Mouse (Mus musculus): ENCODE data around the gene Gm17949. TPM values are rescaled to one million over a fixed set of nuclear protein-coding genes. Genes with fewer than 3 reads are reported as not detected.
A peak's percentile ranks its signal among the peaks of the same experiment; 100 is the strongest.

Gene Gm17949
- polyA plus RNA-seq, 1 experiment from 2014 or later: 0.68 TPM

DNA sequence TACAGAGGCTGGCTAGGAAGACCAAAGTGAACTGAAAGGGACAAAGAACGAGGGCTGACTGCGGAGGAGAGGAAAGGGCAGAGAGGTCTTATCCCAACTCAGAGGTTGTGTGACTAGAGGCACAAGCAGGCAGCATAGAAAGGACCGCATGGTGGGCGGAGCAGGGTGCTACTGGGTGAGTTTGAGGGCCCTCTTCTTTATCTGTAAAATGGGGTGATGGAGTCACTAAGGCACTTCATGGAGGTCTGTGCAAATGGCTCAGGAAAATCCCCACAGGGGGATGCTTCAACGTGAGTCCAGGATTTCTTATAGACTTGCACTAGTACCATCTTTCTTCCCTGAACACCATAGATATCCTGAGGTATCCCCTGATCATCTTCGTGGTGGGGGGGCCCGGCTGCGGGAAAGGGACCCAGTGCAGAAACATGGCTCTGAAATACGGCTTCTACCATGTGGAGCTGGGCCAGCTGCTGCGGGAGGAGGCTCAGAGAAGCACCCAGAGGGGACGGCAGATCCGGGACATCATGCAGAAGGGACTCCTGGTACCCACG lies 1.1 kb downstream of the Gm17949 start:
- peak overlapping the region; percentile 82; the same call in 1 of the 2 replicates for H3K27ac ChIP-seq (ENCODE audit: low read length)
- no peaks in the 10 kb centered on the region for H3K4me1 ChIP-seq (ENCODE audit: insufficient read depth, low read depth, low read length)
- peak overlapping the region; percentile 60; the same call in 1 of the 2 replicates for H3K9ac ChIP-seq (replicated peaks; ENCODE audit: low read depth)
- DNase-seq (ENCODE audit: low spot score): no peak
- H3K27me3 ChIP-seq (replicated peaks; ENCODE audit: insufficient read depth, low read length): no peaks in the 10 kb centered on the region
- H3K36me3 ChIP-seq (ENCODE audit: insufficient read depth, low read length): no peaks in the 10 kb centered on the region
- H3K9me3 ChIP-seq (ENCODE audit: low read length): no peaks in the 10 kb centered on the region
- H3K4me2 ChIP-seq (replicated peaks; ENCODE audit: low read depth, low read length): peak overlapping the region; percentile 74; the same call in 1 of the 2 replicates
- no peak for TF ChIP-seq EP300 (IDR thresholded peaks at IDR 0.05)
- no peak for TF ChIP-seq CTCF (IDR thresholded peaks at IDR 0.05)
- 60% methylated on average over 13 of the region's 13 CpGs for WGBS
- peak overlapping the region; percentile 68; the same call in 1 of the 2 replicates for H3K4me3 ChIP-seq (ENCODE audit: low read depth, low read length)
- ATAC-seq: no peak

DNA sequence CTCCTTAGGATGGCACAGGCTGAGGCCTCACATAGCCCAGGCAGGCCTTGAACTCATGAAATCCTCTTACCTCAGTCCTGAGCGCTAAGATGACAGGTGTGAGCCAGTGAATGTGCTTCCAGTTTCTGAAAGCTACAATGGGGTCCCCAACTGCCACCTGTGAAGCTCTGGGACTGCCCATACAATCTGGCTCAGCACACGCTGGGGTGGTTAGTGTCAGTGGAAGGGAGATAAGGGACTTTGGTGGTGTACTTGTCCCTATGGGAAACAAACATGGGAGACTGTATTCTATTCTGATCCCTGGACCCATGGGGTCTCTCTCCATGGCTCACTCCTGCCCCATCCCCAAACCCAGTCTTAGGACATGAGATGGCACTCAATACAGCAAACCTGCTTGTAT lies 8.4 kb downstream of the Gm17949 start:
- ATAC-seq (no peak), DNase-seq (ENCODE audit: low spot score) (no peak)
- H3K9me3 ChIP-seq (ENCODE audit: low read length): no peaks in the 10 kb centered on the region
- H3K36me3 ChIP-seq (ENCODE audit: insufficient read depth, low read length): peaks cover 31% of the 10 kb centered on the region
- no peak overlapping the region for H3K4me2 ChIP-seq (replicated peaks; ENCODE audit: low read depth, low read length)
- H3K4me1 ChIP-seq (ENCODE audit: insufficient read depth, low read depth, low read length): no peaks in the 10 kb centered on the region
- H3K27ac ChIP-seq (ENCODE audit: low read length): no peak overlapping the region
- no peak overlapping the region for H3K9ac ChIP-seq (replicated peaks; ENCODE audit: low read depth)
- TF ChIP-seq CTCF (IDR thresholded peaks at IDR 0.05) (no peak), EP300 (IDR thresholded peaks at IDR 0.05) (no peak)
- no peaks in the 10 kb centered on the region for H3K27me3 ChIP-seq (replicated peaks; ENCODE audit: insufficient read depth, low read length)
- no peak overlapping the region for H3K4me3 ChIP-seq (ENCODE audit: low read depth, low read length)
- 81% methylated on average over 2 of the region's 2 CpGs for WGBS

DNA sequence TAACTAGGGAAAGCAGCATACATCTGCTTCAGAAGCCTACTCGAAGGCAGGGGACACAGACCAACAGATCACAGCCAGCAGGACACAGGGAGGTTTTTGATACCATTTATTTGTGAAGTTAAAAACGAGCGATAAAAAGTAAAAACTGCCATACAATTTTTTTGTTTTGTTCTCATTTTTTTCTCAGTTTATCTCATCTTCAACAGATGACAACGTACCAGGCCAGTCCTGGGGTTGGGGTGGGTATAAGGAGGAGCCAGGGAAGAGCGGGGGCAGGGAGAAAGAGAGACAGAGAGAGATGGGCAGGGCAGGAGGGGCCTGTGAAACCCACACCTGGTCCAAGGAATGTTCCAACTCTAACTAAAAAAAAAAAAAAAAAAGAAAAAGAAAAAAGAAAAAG lies 9.7 kb downstream of the Gm17949 start:
- ATAC-seq (no peak), DNase-seq (ENCODE audit: low spot score) (no peak)
- H3K4me3 ChIP-seq (ENCODE audit: low read depth, low read length): no peak overlapping the region
- no peak overlapping the region for H3K9ac ChIP-seq (replicated peaks; ENCODE audit: low read depth)
- no peaks in the 10 kb centered on the region for H3K27me3 ChIP-seq (replicated peaks; ENCODE audit: insufficient read depth, low read length)
- H3K27ac ChIP-seq (ENCODE audit: low read length): no peak overlapping the region
- peaks cover 43% of the 10 kb centered on the region for H3K36me3 ChIP-seq (ENCODE audit: insufficient read depth, low read length)
- TF ChIP-seq EP300 (IDR thresholded peaks at IDR 0.05) (no peak), CTCF (IDR thresholded peaks at IDR 0.05) (no peak)
- 87% methylated on average over 5 of the region's 5 CpGs for WGBS
- no peak overlapping the region for H3K4me2 ChIP-seq (replicated peaks; ENCODE audit: low read depth, low read length)
- no peaks in the 10 kb centered on the region for H3K9me3 ChIP-seq (ENCODE audit: low read length)
- H3K4me1 ChIP-seq (ENCODE audit: insufficient read depth, low read depth, low read length): no peaks in the 10 kb centered on the region

DNA sequence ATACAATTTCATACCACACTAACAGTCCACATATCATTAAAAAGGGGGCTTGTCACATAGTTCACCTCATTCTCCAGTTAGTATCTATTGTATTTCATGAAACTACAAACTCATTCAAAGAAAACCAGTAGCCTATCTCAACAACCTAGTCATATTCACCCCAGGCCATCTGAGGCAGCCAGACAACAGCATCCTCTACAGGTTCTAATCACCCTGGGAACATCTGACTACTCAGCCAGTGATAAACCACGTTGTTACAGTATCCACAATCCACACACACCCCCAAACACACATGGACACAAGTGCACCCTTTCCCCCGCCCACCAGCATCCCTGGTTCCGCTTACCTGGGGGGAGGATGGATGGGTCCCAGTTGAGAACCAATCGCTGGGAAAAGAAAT lies 16.2 kb downstream of the Gm17949 start:
- H3K4me2 ChIP-seq (replicated peaks; ENCODE audit: low read depth, low read length): no peak overlapping the region
- no peak for TF ChIP-seq EP300 (IDR thresholded peaks at IDR 0.05)
- no peak for TF ChIP-seq CTCF (IDR thresholded peaks at IDR 0.05)
- 82% methylated on average over 4 of the region's 4 CpGs for WGBS
- no peaks in the 10 kb centered on the region for H3K27me3 ChIP-seq (replicated peaks; ENCODE audit: insufficient read depth, low read length)
- H3K27ac ChIP-seq (ENCODE audit: low read length): no peak overlapping the region
- DNase-seq (ENCODE audit: low spot score): no peak
- H3K9me3 ChIP-seq (ENCODE audit: low read length): no peaks in the 10 kb centered on the region
- H3K9ac ChIP-seq (replicated peaks; ENCODE audit: low read depth): no peak overlapping the region
- peaks cover 39% of the 10 kb centered on the region for H3K36me3 ChIP-seq (ENCODE audit: insufficient read depth, low read length)
- H3K4me3 ChIP-seq (ENCODE audit: low read depth, low read length): no peak overlapping the region
- H3K4me1 ChIP-seq (ENCODE audit: insufficient read depth, low read depth, low read length): peaks cover 13% of the 10 kb centered on the region; the same call in 1 of the 2 replicates
- no peak for ATAC-seq

DNA sequence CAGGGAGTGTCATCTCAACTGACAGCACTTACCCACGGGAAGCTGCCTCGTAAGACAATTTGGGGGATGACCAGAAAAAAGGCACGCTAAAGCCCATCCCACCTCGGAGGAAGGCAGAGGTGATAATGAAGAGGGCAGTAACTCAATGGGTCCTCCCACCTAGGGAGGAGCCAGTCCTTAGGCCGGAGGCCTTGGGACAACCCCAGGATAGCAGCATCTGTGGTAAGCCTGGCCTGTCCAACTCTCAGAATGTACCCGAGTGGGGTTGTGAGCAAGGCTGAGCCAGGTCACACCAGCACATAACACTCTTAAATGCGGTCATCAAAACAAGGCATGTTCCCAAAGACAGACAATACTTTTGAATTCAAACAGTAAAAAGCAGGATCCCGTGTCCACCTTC lies 18.4 kb downstream of the Gm17949 start:
- H3K4me2 ChIP-seq (replicated peaks; ENCODE audit: low read depth, low read length): peak overlapping the region; percentile 85
- 23% methylated on average over 8 of the region's 8 CpGs for WGBS
- H3K9me3 ChIP-seq (ENCODE audit: low read length): no peaks in the 10 kb centered on the region
- DNase-seq (ENCODE audit: low spot score) (peak; percentile 13), ATAC-seq (no peak)
- no peak overlapping the region for H3K27ac ChIP-seq (ENCODE audit: low read length)
- H3K9ac ChIP-seq (replicated peaks; ENCODE audit: low read depth): peak overlapping the region; percentile 97; the same call in 1 of the 2 replicates
- no peaks in the 10 kb centered on the region for H3K27me3 ChIP-seq (replicated peaks; ENCODE audit: insufficient read depth, low read length)
- peaks cover 19% of the 10 kb centered on the region for H3K36me3 ChIP-seq (ENCODE audit: insufficient read depth, low read length)
- TF ChIP-seq CTCF (IDR thresholded peaks at IDR 0.05) (no peak), EP300 (IDR thresholded peaks at IDR 0.05) (no peak)
- H3K4me3 ChIP-seq (ENCODE audit: low read depth, low read length): 0 out of 2 replicates have a peak overlapping the region, but pooled peaks have one; percentile 12
- H3K4me1 ChIP-seq (ENCODE audit: insufficient read depth, low read depth, low read length): peaks cover 13% of the 10 kb centered on the region; the same call in 1 of the 2 replicates

DNA sequence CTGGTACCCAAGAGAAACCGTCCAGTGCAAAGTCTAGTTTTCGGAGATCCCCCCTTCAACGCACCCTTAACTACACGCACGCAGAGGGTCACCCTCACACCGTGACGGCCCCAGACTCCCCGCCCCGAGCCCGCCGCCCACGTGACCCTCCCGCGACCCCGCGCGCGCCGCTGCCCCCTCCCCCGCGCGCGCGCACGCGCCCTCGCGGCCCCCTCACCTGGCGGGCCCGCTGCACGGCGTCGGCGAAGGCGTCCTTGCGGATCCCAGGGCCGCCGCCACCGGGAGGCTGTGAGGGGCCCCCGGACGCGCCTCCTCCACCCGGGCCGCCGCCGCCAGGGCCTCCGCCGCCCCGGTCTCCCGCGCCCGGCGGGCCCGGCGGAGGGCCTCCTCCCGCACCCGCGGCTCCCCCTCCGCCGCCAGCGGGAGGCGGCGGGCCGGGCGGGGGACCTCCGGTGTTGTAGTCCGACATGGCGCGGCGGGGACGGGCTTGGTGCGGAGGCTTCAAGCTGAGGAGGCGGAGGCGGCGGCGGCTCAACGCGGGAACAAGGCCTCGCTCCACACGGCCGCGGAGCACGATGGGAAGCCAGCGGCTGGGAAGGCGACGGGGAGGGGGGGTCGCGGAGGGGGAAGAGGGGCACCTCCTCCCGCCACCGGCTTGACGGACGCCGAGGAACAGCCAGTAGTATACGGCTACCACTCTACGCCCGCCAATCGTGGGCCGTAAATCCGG lies 19.8 kb downstream of the Gm17949 start, which contains the start of gene Khsrp:
Gene Khsrp (minus strand): TSS at position 592 of the 730 bp plus-strand sequence.
- Histone ChIP-seq H3K27me3 (replicated peaks; ENCODE audit: insufficient read depth, low read length) (no peaks in the 10 kb centered on the region), H3K9ac (replicated peaks; ENCODE audit: low read depth) (peak within 1 kb of the TSS; percentile 97), H3K4me3 (ENCODE audit: low read depth, low read length) (peak within 1 kb of the TSS; percentile 96), H3K36me3 (ENCODE audit: insufficient read depth, low read length) (0 out of 2 replicates have a peak, but pooled peaks cover 5% of the 10 kb centered on the region), H3K4me2 (replicated peaks; ENCODE audit: low read depth, low read length) (peak within 1 kb of the TSS; percentile 85), H3K27ac (ENCODE audit: low read length) (peak within 1 kb of the TSS; percentile 89), H3K4me1 (ENCODE audit: insufficient read depth, low read depth, low read length) (peaks cover 13% of the 10 kb centered on the region; the same call in 1 of the 2 replicates), H3K9me3 (ENCODE audit: low read length) (no peaks in the 10 kb centered on the region)
- TF ChIP-seq CTCF (IDR thresholded peaks at IDR 0.05) (no peak), EP300 (IDR thresholded peaks at IDR 0.05) (no peak)
- DNase-seq (ENCODE audit: low spot score) (peak; percentile 30), ATAC-seq (no peak)
- 2% methylated on average over 27 of the region's 99 CpGs for WGBS

Measured in lung, postnatal 0 days (tissue).